Mouse (Mus musculus): Measurements from ENCODE around the gene Btbd3.

Gene Btbd3

DNA sequence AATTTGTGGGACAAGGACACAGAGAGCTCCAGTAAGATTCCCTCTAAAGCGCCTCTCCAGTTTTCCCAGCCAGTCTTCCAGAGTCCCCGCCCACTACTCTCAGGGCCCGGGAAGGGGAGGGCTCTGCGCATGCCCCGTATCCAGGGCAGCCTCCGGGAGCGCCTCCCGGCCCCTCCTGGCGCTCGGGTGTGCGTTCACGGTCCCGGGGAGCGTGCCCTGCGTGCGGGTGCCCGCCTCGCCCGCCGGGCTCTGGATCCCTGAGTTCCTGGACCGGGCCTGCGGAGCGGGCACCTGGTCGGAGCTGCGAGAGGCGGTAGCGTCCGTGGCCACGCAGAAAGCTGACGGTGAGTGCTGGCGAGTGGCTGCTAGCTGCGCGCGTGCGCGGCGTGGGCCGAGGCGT is at the start of gene Btbd3:
Btbd3 (plus strand) TSS at position 155 of the 400 bp plus-strand sequence.
- peak; percentile 13 to 52 for DNase-seq (ENCODE audit: low spot score in 2 of 2)

GRCm38 (mm10) chr2:138215561-138215960 is 40.8 kb upstream of the Btbd3 start:
- peak in 1 of 2 experiments; percentile 35 for DNase-seq (ENCODE audit: low spot score in 2 of 2)

DNA sequence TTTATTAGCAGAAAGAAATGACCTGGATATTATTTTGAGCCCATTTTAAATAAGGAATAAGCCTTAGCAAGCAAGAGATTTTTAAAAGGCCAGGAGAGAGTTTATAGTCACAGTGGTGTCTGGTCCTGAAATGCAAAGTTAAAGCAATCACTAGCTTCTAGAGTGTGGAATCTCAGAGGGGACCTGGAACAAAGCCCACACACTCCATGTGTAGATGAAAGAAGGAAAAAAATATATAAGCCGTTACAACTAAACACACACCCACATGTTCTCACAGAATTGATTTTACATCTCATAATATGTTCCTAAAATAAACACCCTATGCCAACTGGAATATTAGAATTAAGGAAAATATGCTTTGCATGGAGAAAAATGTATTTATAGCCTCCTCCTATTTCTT is 36.1 kb upstream of the Btbd3 start:
- DNase-seq (ENCODE audit: low spot score in 2 of 2), result no peak

GRCm38 (mm10) chr2:138232247-138232646 is 24.1 kb upstream of the Btbd3 start:
- DNase-seq (ENCODE audit: low spot score in 2 of 2), result no peak

- DNase-seq (ENCODE audit: low spot score in 2 of 2), result no peak
These were observed 20.2 kb upstream of the Btbd3 start for GRCm38 (mm10) chr2:138236149-138236548.

DNA sequence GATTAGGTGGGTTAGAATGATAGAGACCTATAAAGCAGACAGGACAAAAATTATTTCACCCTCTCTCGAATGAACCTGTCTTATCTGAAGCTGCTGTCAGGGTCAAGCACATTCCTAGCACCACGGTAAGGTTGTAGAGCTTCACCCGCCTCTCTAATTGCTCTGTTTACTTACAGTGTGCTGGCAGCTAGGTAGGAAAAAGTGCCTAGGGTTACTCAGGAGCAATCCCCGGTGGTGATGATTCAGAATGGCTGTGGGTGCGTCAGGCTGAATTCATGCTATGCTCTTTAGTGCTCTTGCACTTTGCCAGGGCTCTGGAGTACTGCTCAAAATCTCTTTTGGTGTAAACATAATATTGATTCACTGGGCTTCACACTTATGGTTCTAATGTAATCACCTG is 13.9 kb upstream of the Btbd3 start:
- no peak for DNase-seq (ENCODE audit: low spot score in 2 of 2)

- no peak for DNase-seq (ENCODE audit: low spot score in 2 of 2)
These were observed 10.6 kb upstream of the Btbd3 start for GRCm38 (mm10) chr2:138245631-138246289.

DNA sequence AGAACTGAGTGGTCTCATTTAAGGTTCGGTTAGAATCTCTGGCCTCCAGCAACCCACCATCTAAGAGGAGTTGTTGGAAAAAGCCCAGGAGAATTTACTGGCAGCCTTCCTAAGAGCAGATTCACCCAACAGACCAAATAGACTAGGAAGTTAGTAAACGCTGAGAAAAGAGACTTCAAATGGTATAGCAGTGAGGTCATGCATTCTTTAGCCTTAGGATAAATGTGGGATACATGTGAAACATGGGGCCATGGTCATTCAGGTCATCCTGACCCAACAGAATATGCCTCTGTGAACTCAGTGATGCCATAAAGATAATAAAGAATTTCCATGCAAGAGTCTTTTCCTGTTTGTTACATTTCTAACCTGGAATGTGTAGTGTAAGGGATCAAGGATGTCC is 8.4 kb upstream of the Btbd3 start:
- no peak for DNase-seq (ENCODE audit: low spot score in 2 of 2)

- peak in 1 of 2 experiments; percentile 20 for DNase-seq (ENCODE audit: low spot score in 2 of 2)
These were observed 596 bp downstream of the Btbd3 start for GRCm38 (mm10) chr2:138256851-138257471.

GRCm38 (mm10) chr2:138257692-138258315 is 1.4 kb downstream of the Btbd3 start:
- DNase-seq (ENCODE audit: low spot score in 2 of 2), result peak in 1 of 2 experiments; percentile 32

DNA sequence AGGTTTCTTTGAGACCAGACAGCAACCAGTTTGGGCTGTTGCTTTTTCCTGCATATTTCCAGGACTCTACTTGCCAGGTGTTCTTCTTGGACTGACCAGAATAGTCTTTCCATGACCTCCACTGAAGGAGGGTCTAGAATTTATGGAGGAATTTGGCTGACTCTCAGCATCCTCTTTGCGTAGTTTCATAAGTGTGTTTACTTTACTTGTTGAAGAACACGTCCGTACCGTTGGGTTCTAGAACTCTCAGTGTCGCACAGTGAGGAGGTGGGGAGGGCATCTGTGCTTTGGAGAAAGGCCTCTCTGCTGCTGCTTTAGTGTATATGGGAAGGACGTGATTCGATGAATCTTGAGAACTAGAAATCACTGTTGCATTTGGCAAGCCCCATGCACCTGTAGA is 4.8 kb downstream of the Btbd3 start:
- DNase-seq (ENCODE audit: low spot score in 2 of 2), result no peak

GRCm38 (mm10) chr2:138262885-138263284 is 6.5 kb downstream of the Btbd3 start:
- no peak for DNase-seq (ENCODE audit: low spot score in 2 of 2)

DNA sequence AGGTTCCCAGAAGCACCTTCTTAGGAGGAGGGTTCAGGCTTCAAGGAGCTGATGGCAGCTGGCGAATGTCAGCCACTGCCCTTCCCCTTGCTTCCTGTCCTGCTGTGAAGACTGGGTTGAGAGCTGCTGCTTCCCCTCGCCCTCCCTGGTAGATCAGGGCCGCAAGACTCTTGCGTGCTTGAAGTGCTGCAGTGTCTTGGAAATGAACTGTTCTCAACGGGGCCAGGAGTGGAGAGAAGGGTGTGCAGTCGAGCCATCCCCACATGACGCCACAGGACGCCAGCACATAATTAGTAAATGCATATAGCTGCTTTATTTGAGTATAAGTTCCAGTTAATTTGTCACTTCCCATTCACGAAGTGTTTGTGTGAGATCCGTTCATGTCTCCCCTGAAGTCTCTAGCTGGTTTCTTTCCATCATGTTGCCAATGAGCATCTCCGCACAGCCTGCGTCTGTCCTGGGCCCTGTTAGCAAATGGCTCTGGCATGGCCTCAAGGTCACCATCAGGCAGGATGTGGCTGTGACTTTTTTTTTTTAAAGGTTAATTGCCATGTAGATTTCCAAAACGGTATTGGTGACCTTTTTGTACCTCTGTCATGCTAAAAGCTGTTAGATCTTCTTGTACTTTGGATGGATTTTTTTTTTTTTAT is 9.1 kb downstream of the Btbd3 start:
- no peak for DNase-seq (ENCODE audit: low spot score in 2 of 2)

GRCm38 (mm10) chr2:138266679-138267078 is 10.3 kb downstream of the Btbd3 start:
- no peak for DNase-seq (ENCODE audit: low spot score in 2 of 2)

- DNase-seq (ENCODE audit: low spot score in 2 of 2), result no peak
These were observed 11.6 kb downstream of the Btbd3 start for GRCm38 (mm10) chr2:138267852-138268513.

- no peak for DNase-seq (ENCODE audit: low spot score in 2 of 2)
These were observed 13.0 kb downstream of the Btbd3 start for GRCm38 (mm10) chr2:138269330-138269729.

DNA sequence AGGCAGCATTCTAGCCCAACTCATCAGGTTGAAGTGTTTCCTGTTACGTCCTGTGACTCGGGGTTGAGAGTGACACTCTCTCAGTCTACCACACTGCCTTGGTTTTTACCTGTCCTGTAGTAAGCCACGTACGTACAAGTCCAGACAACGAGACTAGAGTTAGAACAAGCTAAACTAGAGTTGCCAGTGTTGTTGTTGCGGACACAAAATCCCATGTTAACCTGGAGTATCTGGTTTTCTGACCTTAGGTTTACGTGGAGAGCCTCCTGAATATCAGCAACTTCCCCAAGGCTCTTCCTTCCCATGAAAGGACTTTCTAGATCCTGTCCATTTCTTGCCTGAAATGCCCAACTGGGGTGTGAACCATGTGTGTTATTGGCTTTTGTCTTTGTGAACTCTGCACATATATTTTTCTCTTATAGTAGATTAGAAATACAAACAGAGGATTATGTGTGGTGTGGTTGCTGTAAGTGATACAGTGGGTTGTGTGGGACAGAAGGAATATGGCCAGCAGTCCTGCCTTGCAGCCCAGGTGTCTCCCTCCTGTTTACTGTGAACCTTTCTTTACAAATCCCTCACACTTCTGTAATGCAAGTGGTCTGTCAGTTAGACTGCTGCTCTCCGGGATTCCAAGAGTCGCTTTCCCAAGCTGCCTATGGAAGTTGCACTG is 17.2 kb downstream of the Btbd3 start:
- no peak for DNase-seq (ENCODE audit: low spot score in 2 of 2)

DNA sequence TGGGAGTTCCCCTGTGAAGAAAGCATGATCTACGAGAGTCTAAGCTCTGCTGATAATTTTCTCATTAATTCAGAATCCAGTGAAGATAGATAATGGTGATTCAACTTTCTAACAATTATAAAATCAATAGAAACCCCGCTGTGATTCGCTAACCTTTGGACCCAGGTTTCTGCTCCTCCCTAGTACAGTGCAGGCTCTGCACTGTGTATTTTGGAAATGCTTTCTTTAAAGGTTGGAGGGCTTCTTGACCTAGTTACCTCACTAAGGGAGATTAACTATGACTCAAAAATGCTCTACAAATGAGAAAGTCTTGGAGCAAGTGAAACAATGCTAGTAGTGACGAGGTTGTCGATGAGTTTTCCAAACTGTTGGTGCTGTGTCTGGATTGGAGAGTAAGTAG is 17.7 kb downstream of the Btbd3 start:
- DNase-seq (ENCODE audit: low spot score in 2 of 2), result no peak

GRCm38 (mm10) chr2:138277842-138278691 is 21.7 kb downstream of the Btbd3 start:
- DNase-seq (ENCODE audit: low spot score in 2 of 2), result no peak

DNA sequence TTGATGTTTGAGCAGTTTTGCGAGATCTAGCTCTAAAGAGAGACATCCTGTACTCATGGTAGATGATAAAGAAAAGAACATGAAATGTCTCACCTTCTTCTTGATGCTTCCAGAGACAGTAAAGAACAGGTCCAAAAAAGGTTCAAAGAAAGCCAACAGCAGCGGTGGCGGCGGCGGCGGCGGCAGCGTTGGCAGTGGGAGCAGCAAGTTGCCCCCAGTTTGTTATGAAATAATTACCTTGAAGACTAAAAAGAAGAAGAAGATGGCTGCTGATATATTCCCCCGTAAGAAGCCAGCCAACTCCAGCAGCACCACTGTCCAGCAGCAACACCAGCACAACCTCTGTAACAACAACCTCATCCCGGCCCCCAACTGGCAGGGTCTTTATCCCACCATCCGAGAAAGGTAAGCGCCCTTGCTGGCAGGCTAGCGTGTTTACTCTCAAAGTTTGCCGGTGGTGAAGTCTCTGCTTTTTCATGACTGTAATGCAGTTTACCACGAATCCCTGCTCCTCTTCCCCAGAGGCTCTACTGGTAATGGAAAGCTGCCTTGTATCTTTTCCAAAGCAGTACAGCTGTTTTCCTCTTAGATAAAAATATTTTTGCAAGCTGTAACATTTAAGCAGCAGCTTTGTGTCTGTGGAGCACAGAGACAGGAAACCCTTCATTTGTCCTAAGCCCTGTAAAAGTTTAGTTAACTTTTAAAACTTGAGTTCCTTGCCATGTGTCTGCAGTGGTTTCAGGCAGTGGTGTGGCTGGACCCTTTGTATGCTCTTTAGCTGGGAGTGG is 22.7 kb downstream of the Btbd3 start:
- no peak for DNase-seq (ENCODE audit: low spot score in 2 of 2)
